Mouse (Mus musculus): ENCODE measurements around the gene Gpc3. TPM values are rescaled to one million over a fixed set of nuclear protein-coding genes. Genes with fewer than 3 reads are reported as not detected.

Gene Gpc3
- polyA plus RNA-seq, 2 experiments = 730 to 985 TPM

DNA sequence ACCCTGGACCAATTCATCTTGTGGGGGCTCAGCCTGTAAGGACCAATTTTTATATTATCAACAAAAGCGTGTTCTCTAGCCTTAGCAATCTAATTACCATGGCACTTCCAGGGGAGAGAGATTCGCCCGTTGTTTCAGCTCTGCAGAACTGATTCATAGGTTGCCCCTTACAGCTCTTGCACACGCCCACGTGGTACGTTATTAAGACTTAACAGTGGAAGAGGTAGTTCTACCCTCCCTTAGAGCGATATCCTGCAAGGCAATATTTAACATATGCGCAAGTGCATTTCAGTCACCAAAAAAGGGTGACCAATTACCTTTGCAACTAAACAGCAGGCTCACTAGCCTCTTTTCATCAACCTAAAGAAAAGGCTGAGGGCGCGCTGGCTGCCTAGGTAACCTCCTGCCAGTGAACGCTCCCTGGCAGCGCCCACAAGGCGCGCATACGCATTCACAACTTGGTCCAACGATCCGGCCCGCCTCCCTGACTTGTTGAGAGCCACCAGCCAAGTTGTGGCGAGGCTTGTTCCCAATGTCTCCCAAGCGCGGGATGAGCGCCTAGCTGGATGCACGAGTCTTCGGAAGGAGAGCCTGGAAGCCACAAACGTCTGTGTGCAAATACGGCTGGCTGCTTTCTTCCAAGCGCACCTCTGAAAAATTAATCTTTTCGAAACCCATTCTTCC lies 1.6 kb downstream of the Gpc3 start:
- TF ChIP-seq POLR2A (IDR thresholded peaks at IDR 0.05; ENCODE audit: borderline replicate concordance, extremely low read depth, insufficient read depth, insufficient read length) = no peak
- no peak for ATAC-seq (ENCODE audit: low FRiP score, low read depth)

DNA sequence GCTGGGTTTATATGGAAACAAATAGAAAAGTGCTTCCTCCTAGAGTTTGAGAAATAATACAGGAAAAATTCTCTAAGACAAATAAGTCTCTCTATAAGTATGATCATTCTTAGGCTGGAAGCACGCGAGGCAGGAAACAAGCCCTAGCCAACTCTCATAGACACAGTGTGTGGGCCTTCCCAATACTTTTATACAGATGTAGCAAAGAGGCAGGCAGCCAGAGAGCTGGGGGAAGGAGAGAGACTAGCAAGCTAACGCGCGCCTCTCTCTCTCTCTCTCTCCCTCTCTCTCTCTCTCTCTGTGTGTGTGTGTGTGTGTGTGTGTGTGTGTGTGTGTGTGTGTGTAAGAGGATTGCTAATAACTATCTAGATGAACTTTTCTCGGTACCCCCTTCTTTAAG lies 2.2 kb downstream of the Gpc3 start:
- 25% methylated on average over 4 of the region's 6 CpGs for WGBS
- no peaks in the 10 kb centered on the region for H3K36me3 ChIP-seq (ENCODE audit: control insufficient read depth, insufficient read depth, low read length)
- peaks cover 8% of the 10 kb centered on the region; the same call in 1 of the 2 replicates for H3K4me1 ChIP-seq (ENCODE audit: control insufficient read depth, insufficient read depth, low read length)
- no peaks in the 10 kb centered on the region for H3K27me3 ChIP-seq (ENCODE audit: control insufficient read depth, insufficient read depth, low read length)
- peak overlapping the region; percentile 45 for H3K4me2 ChIP-seq (replicated peaks; ENCODE audit: low read depth, low read length, severe bottlenecking)
- ATAC-seq (ENCODE audit: low FRiP score, low read depth) (no peak), DNase-seq (ENCODE audit: low spot score) (peak; percentile 70)
- peak overlapping the region; percentile 59 for H3K4me3 ChIP-seq (replicated peaks; ENCODE audit: low read length)
- no peak for TF ChIP-seq POLR2A (IDR thresholded peaks at IDR 0.05; ENCODE audit: borderline replicate concordance, extremely low read depth, insufficient read depth, insufficient read length)
- H3K27ac ChIP-seq (replicated peaks; ENCODE audit: low read depth, low read length) = peak overlapping the region; percentile 82
- H3K9ac ChIP-seq (ENCODE audit: low read depth, low read length, severe bottlenecking) = peak overlapping the region; percentile 76
- no peaks in the 10 kb centered on the region for H3K9me3 ChIP-seq (ENCODE audit: control insufficient read depth, low read length)

More for the DNA sequence above, 1.6 kb downstream of the Gpc3 start:
- Histone ChIP-seq H3K9ac (ENCODE audit: low read depth, low read length, severe bottlenecking) (peak overlapping the region; percentile 76), H3K27ac (replicated peaks; ENCODE audit: low read depth, low read length) (peak overlapping the region; percentile 82), H3K9me3 (ENCODE audit: control insufficient read depth, low read length) (no peaks in the 10 kb centered on the region), H3K4me2 (replicated peaks; ENCODE audit: low read depth, low read length, severe bottlenecking) (peak overlapping the region; percentile 45), H3K4me1 (ENCODE audit: control insufficient read depth, insufficient read depth, low read length) (peaks cover 8% of the 10 kb centered on the region; the same call in 1 of the 2 replicates), H3K4me3 (replicated peaks; ENCODE audit: low read length) (peak overlapping the region; percentile 59), H3K27me3 (ENCODE audit: control insufficient read depth, insufficient read depth, low read length) (no peaks in the 10 kb centered on the region), H3K36me3 (ENCODE audit: control insufficient read depth, insufficient read depth, low read length) (no peaks in the 10 kb centered on the region)
- WGBS = 18% methylated on average over 26 of the region's 28 CpGs
- DNase-seq (ENCODE audit: low spot score) = no peak

DNA sequence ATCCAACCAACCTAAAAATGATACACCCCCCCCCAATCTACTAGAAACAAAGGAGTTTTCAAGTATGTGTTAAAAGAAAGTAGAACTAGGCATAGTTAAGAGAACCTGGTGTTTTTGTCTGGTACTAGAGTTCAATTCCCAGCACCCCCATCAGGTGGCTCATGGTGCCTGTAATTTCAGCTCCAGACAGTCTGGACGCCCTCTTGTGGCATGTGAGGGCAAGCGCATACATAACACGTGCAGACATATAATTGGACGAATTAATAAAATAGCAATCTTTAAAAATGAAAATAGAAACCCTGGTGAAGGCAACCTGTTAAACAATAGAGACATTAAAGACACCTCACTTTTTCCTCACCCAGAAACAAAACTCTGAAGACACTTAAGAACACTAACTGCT lies 10.6 kb downstream of the Gpc3 start:
- Histone ChIP-seq H3K9ac (ENCODE audit: low read depth, low read length, severe bottlenecking) (no peak overlapping the region), H3K27ac (replicated peaks; ENCODE audit: low read depth, low read length) (no peak overlapping the region), H3K4me2 (replicated peaks; ENCODE audit: low read depth, low read length, severe bottlenecking) (no peak overlapping the region), H3K36me3 (ENCODE audit: control insufficient read depth, insufficient read depth, low read length) (peaks cover 15% of the 10 kb centered on the region), H3K27me3 (ENCODE audit: control insufficient read depth, insufficient read depth, low read length) (no peaks in the 10 kb centered on the region), H3K4me1 (ENCODE audit: control insufficient read depth, insufficient read depth, low read length) (peaks cover 6% of the 10 kb centered on the region), H3K4me3 (replicated peaks; ENCODE audit: low read length) (no peak overlapping the region), H3K9me3 (ENCODE audit: control insufficient read depth, low read length) (no peaks in the 10 kb centered on the region)
- TF ChIP-seq POLR2A (IDR thresholded peaks at IDR 0.05; ENCODE audit: borderline replicate concordance, extremely low read depth, insufficient read depth, insufficient read length) = no peak
- DNase-seq (ENCODE audit: low spot score) = no peak
- WGBS = 71% methylated on average over 4 of the region's 4 CpGs
- no peak for ATAC-seq (ENCODE audit: low FRiP score, low read depth)

DNA sequence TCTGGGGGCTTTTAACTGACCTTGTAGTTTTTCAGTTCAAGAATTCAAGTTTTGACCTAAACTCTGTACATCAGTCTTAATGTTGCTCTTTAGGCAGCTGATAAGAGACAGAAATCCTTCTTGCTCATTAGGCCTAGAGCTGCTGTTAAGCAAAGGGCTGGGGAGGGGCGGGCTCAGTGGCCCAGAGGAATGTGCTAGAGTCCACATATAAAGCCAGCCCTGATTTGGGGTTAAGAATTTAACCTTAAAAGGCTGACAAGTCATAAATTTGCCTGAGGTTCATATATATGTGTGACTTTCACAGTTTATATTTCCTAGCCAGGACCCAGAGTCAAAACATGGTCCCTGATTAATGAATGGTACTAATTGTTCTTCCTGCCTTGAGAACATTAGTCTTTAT lies 14.5 kb downstream of the Gpc3 start:
- Histone ChIP-seq H3K9me3 (ENCODE audit: control insufficient read depth, low read length) (no peaks in the 10 kb centered on the region), H3K4me1 (ENCODE audit: control insufficient read depth, insufficient read depth, low read length) (peaks cover 6% of the 10 kb centered on the region), H3K27ac (replicated peaks; ENCODE audit: low read depth, low read length) (no peak overlapping the region), H3K27me3 (ENCODE audit: control insufficient read depth, insufficient read depth, low read length) (no peaks in the 10 kb centered on the region), H3K36me3 (ENCODE audit: control insufficient read depth, insufficient read depth, low read length) (peaks cover under 1% of the 10 kb centered on the region; the same call in 1 of the 2 replicates), H3K4me3 (replicated peaks; ENCODE audit: low read length) (no peak overlapping the region), H3K4me2 (replicated peaks; ENCODE audit: low read depth, low read length, severe bottlenecking) (no peak overlapping the region), H3K9ac (ENCODE audit: low read depth, low read length, severe bottlenecking) (no peak overlapping the region)
- WGBS = 31% methylated on average over 1 of the region's 1 CpGs
- DNase-seq (ENCODE audit: low spot score) = no peak
- TF ChIP-seq POLR2A (IDR thresholded peaks at IDR 0.05; ENCODE audit: borderline replicate concordance, extremely low read depth, insufficient read depth, insufficient read length) = no peak
- ATAC-seq (ENCODE audit: low FRiP score, low read depth) = no peak

GRCm38 (mm10) chrX:52587671-52588070 lies 26.1 kb downstream of the Gpc3 start:
- H3K9ac ChIP-seq (ENCODE audit: low read depth, low read length, severe bottlenecking) = no peak overlapping the region
- H3K27me3 ChIP-seq (ENCODE audit: control insufficient read depth, insufficient read depth, low read length) = no peaks in the 10 kb centered on the region
- H3K9me3 ChIP-seq (ENCODE audit: control insufficient read depth, low read length) = no peaks in the 10 kb centered on the region
- no peak overlapping the region for H3K4me3 ChIP-seq (replicated peaks; ENCODE audit: low read length)
- no peak for TF ChIP-seq POLR2A (IDR thresholded peaks at IDR 0.05; ENCODE audit: borderline replicate concordance, extremely low read depth, insufficient read depth, insufficient read length)
- DNase-seq (ENCODE audit: low spot score) (no peak), ATAC-seq (ENCODE audit: low FRiP score, low read depth) (no peak)
- H3K4me1 ChIP-seq (ENCODE audit: control insufficient read depth, insufficient read depth, low read length) = no peaks in the 10 kb centered on the region
- H3K4me2 ChIP-seq (replicated peaks; ENCODE audit: low read depth, low read length, severe bottlenecking) = no peak overlapping the region
- 0 out of 2 replicates have a peak, but pooled peaks cover 4% of the 10 kb centered on the region for H3K36me3 ChIP-seq (ENCODE audit: control insufficient read depth, insufficient read depth, low read length)
- H3K27ac ChIP-seq (replicated peaks; ENCODE audit: low read depth, low read length) = no peak overlapping the region
